Mouse (Mus musculus) bone marrow, adult 2 months (tissue): ENCODE results near the gene Engase. TPM values are rescaled to one million over a fixed set of nuclear protein-coding genes. Genes with fewer than 3 reads are reported as not detected.

Experiments used
- H3K27ac ChIP-seq: fragments of 200-500 bp; 2 replicates; pipeline ENCODE4 v1.5.1; 2012; ENCODE audit warnings: low read depth, mild to moderate bottlenecking, control low read depth, inconsistent platforms, low read length; ENCODE audit not compliant: control insufficient read depth, poor library complexity, insufficient read depth
- H3K4me1 ChIP-seq: fragments of 200-500 bp; 2 replicates; pipeline ENCODE4 v1.6.1; 2011; ENCODE audit warnings: low read length; ENCODE audit not compliant: control insufficient read depth, insufficient read depth
- H3K4me3 ChIP-seq: fragments of 200-500 bp; replicated peaks from 2 replicates; pipeline ENCODE3; 2011; ENCODE audit warnings: mild to moderate bottlenecking, low read depth, low read length, control low read depth; ENCODE audit not compliant: control insufficient read depth
- CTCF ChIP-seq: fragments of 200-500 bp; IDR thresholded peaks from 2 replicates; pipeline ENCODE4 v1.5.1; 2011; ENCODE audit warnings: low read length, control low read depth; ENCODE audit not compliant: control insufficient read depth, insufficient read depth
- POLR2A ChIP-seq: fragments of 200-500 bp; IDR thresholded peaks from 2 replicates; pipeline ENCODE4 v1.6.1; 2011; ENCODE audit warnings: low read depth, mild to moderate bottlenecking, control low read depth, low read length, borderline replicate concordance; ENCODE audit not compliant: control insufficient read depth
- WGBS: fragments of 180-500 bp; shearing (Covaris S2); methylation state at CpG from one replicate; pipeline ENCODE4 v1.1.7; 2018; 5-methylcytosine and 5-hydroxymethylcytosine counted together
- polyA plus RNA-seq: library from polyadenylated mRNA; stranded (reverse); fragments of >200 nt; gene quantifications from 2 replicates; pipeline ENCODE4 v1.2.4, GENCODE M21; 2011; ENCODE audit warnings: low replicate concordance; ENCODE audit not compliant: missing spikeins, insufficient read depth, insufficient read length

The Engase gene
- polyA plus RNA-seq, 1 experiment = 15.0 TPM

DNA sequence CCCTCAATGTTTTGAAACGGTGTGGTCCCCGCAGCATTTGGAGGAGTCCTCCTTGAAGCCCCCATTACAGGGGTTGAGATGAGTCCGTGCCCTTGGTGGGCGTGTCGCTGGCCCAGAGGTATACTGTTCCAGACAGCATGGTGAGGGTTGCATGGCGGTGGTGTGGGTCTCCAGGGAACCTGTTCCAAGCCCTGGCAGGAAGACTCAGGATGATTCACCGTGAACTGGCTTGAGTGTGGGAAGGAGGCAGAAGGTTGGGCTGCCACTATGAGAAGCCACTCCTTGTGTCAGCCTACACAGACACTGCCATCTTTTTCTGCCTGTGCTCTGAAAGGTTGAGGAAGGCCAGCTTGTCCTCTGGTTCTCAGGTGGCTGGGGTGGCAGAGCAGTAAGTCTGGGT, 41.3 kb downstream of the Engase start:
- Histone ChIP-seq H3K27ac (no peak overlapping the region), H3K4me1 (no peaks in the 10 kb centered on the region), H3K4me3 (no peak overlapping the region)
- 79% methylated on average over 7 of the region's 7 CpGs for WGBS
- no peak for TF ChIP-seq CTCF
- no peak for TF ChIP-seq POLR2A

- Histone ChIP-seq H3K4me3 (no peak overlapping the region), H3K4me1 (no peaks in the 10 kb centered on the region), H3K27ac (no peak overlapping the region)
- WGBS = 85% methylated on average over 7 of the region's 7 CpGs
- TF ChIP-seq POLR2A (no peak), CTCF (no peak)
Observed at GRCm38 (mm10) chr11:118518743-118519142, 42.1 kb downstream of the Engase start.

- Histone ChIP-seq H3K27ac (no peak overlapping the region), H3K4me1 (no peaks in the 10 kb centered on the region), H3K4me3 (no peak overlapping the region)
- TF ChIP-seq CTCF = peak; percentile 23; the same call in 1 of the 2 replicates
- TF ChIP-seq POLR2A = no peak
- 42% methylated on average over 5 of the region's 5 CpGs for WGBS
Observed at GRCm38 (mm10) chr11:118520251-118520650, 43.6 kb downstream of the Engase start.

GRCm38 (mm10) chr11:118520932-118521331, 44.3 kb downstream of the Engase start:
- no peak overlapping the region for H3K27ac ChIP-seq
- 79% methylated on average over 2 of the region's 2 CpGs for WGBS
- H3K4me3 ChIP-seq = no peak overlapping the region
- TF ChIP-seq POLR2A (no peak), CTCF (no peak)
- H3K4me1 ChIP-seq = no peaks in the 10 kb centered on the region

GRCm38 (mm10) chr11:118523496-118524145, 47.0 kb downstream of the Engase start:
- Histone ChIP-seq H3K27ac (no peak overlapping the region), H3K4me1 (no peaks in the 10 kb centered on the region), H3K4me3 (no peak overlapping the region)
- TF ChIP-seq POLR2A (no peak), CTCF (no peak)
- WGBS = 72% methylated on average over 4 of the region's 4 CpGs

- 73% methylated on average over 11 of the region's 11 CpGs for WGBS
- TF ChIP-seq POLR2A (no peak), CTCF (no peak)
- Histone ChIP-seq H3K4me3 (no peak overlapping the region), H3K27ac (no peak overlapping the region), H3K4me1 (no peaks in the 10 kb centered on the region)
Observed at GRCm38 (mm10) chr11:118525059-118525458, 48.4 kb downstream of the Engase start.

DNA sequence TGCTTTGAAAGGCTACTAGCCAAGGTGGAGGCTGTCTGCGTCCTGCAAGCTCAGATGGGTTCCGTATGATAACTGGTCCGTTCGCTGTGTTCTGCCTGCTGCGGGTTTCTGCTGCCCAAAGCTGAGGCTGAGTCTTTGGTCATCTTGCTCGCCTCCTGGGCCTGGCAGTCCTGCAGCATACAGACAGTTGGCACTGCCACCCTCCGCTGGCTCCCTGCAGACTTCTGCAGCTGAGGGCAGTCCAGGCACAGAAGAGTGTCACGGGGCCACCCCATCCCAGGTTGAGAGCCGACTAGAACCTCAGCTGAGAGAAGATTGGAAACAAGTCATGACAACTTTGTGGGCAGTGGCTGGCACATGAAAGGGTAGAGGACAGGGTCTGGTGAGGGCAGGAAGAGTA, 52.1 kb downstream of the Engase start:
- no peak for TF ChIP-seq POLR2A
- TF ChIP-seq CTCF = no peak
- no peaks in the 10 kb centered on the region for H3K4me1 ChIP-seq
- 84% methylated on average over 9 of the region's 9 CpGs for WGBS
- no peak overlapping the region for H3K4me3 ChIP-seq
- no peak overlapping the region for H3K27ac ChIP-seq

DNA sequence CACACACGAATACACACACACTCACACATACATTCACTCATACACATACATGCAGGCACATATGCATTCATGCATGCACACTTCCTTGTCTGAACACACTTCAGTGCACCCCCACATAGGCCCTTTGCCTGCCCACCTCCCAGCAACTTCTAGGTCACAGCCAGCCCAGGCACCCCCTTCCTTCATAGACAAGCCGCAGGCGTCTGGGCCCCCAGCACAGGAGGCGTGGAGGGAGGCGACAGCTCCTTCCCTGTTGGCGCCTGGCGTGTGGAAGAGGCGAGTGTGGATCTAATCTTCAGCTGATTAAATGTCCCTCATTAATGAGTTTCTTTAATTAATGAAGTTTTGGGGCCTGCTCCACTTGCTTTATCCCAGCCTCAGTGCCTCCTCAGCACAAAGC, 53.7 kb downstream of the Engase start:
- H3K27ac ChIP-seq = no peak overlapping the region
- WGBS = 85% methylated on average over 8 of the region's 8 CpGs

DNA sequence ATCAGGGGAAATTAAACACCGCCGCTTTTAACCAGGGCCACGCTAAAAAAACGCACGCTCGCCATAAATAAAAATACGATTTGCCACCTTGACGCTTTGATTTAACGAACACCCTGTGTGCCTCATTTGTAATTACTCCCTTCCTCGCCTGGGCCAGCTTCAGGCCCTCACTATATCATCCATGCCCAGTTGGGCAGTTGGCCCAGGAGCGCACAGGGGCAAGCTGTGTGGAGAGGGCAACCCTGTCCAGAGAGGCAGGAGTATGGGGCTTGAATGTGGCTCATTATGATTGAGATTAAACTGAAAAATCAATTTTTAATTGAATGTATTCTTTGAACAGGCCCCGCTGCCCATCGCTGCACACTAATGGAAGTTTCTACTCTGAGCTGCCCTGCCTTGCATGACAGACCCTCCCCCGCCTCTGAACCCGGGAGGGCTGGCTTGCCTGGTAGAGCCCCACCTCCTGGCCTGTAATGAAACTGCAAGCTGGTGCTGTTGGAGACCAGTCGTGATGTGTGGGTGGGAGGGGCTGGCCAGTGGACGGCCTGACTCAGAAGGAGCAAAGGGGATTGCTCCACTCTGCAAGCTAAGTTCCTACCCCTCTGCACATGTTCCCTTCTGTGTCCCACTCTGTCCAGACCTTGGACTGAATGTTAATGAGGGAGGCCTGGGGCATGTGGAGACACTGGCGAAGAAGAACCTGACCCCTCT, 57.9 kb downstream of the Engase start:
- peak; percentile 40; the same call in 1 of the 2 replicates for TF ChIP-seq CTCF
- TF ChIP-seq POLR2A = no peak
- no peak overlapping the region for H3K27ac ChIP-seq
- H3K4me1 ChIP-seq = no peaks in the 10 kb centered on the region
- 39% methylated on average over 18 of the region's 18 CpGs for WGBS
- H3K4me3 ChIP-seq = no peak overlapping the region

More for the DNA sequence above, 53.7 kb downstream of the Engase start:
- no peak overlapping the region for H3K4me3 ChIP-seq
- no peaks in the 10 kb centered on the region for H3K4me1 ChIP-seq
- no peak for TF ChIP-seq POLR2A
- no peak for TF ChIP-seq CTCF
